Mouse (Mus musculus): ENCODE data around the gene Il12rb2. TPM values are rescaled to one million over a fixed set of nuclear protein-coding genes. Genes with fewer than 3 reads are reported as not detected.

Il12rb2 gene
- total RNA-seq, 1 experiment = 0.58 TPM

GRCm38 (mm10) chr6:67266159-67266657, 109.8 kb downstream of the Il12rb2 start:
- H3K27ac ChIP-seq (ENCODE audit: insufficient read depth, low read depth, low read length, poor library complexity, severe bottlenecking) = peak overlapping the region; percentile 95
- H3K9me3 ChIP-seq (ENCODE audit: control insufficient read depth, insufficient read depth, low read depth, low read length) = no peaks in the 10 kb centered on the region
- in situ Hi-C loops (cut with MboI; ENCODE audit: low sequenced_read_pairs in 2 of 2, unreplicated experiment in 2 of 2) = no loop called here
- no peak for TF ChIP-seq ZC3H11A (IDR thresholded peaks at IDR 0.05; ENCODE audit: borderline replicate concordance, low read depth, low read length)
- no peak for TF ChIP-seq MAFK (IDR thresholded peaks at IDR 0.05; ENCODE audit: insufficient read depth, low read depth, low read length)
- TF ChIP-seq ZNF384 (IDR thresholded peaks at IDR 0.05; ENCODE audit: low read depth, low read length) = 0 out of 2 replicates have a peak, but pooled peaks have one; percentile 1
- TF ChIP-seq HCFC1 (IDR thresholded peaks at IDR 0.05; ENCODE audit: borderline replicate concordance, insufficient read depth, low read length) = no peak
- 0 out of 2 replicates have a peak, but pooled peaks have one; percentile 7 for TF ChIP-seq CHD2 (IDR thresholded peaks at IDR 0.05; ENCODE audit: low read depth, low read length)
- H3K4me1 ChIP-seq (ENCODE audit: control insufficient read depth in 2 of 2, insufficient read depth in 2 of 2, low read length in 2 of 2, poor library complexity in 1 of 2) = no peaks in the 10 kb centered on the region; a peak in 1 of 4 replicates
- H3K9ac ChIP-seq (ENCODE audit: insufficient read depth, low read depth, low read length, poor library complexity, severe bottlenecking) = peak overlapping the region; percentile 80
- H3K4me3 ChIP-seq (ENCODE audit: insufficient read depth in 1 of 2, low read depth in 1 of 2, low read length in 2 of 2, poor library complexity in 1 of 2, severe bottlenecking in 1 of 2) = peak overlapping the region; percentile 74 to 79
- DNase-seq (ENCODE audit: low read depth, low spot score) = no peak
- H3K36me3 ChIP-seq (ENCODE audit: control insufficient read depth, insufficient read depth, low read length, poor library complexity, severe bottlenecking) = peaks cover 8% of the 10 kb centered on the region

DNA sequence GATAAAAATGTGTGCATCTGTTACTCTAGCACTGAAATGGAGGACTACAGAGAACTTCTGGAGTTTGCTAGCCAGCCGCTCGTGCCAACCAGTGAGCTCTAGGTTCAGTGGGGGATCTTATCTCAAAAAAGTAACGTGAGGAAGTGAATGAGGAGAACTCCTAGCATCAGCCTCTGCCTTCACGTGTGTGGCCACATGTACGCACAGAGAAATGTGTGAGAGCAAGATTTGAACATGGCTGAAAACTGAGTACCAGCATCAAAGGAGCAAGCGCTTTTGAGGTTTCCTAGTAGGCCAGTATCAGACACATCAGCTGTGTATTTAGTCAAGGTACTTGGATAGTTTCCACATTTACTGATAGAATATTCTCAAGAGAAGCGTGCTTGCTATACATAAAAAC, 111.1 kb downstream of the Il12rb2 start:
- DNase-seq (ENCODE audit: low read depth, low spot score) = no peak
- no peak for TF ChIP-seq HCFC1 (IDR thresholded peaks at IDR 0.05; ENCODE audit: borderline replicate concordance, insufficient read depth, low read length)
- TF ChIP-seq ZC3H11A (IDR thresholded peaks at IDR 0.05; ENCODE audit: borderline replicate concordance, low read depth, low read length) = no peak
- TF ChIP-seq ZNF384 (IDR thresholded peaks at IDR 0.05; ENCODE audit: low read depth, low read length) = no peak
- no peak for TF ChIP-seq CHD2 (IDR thresholded peaks at IDR 0.05; ENCODE audit: low read depth, low read length)
- TF ChIP-seq MAFK (IDR thresholded peaks at IDR 0.05; ENCODE audit: insufficient read depth, low read depth, low read length) = no peak
- in situ Hi-C loops (cut with MboI; ENCODE audit: low sequenced_read_pairs in 2 of 2, unreplicated experiment in 2 of 2) = no loop called here

DNA sequence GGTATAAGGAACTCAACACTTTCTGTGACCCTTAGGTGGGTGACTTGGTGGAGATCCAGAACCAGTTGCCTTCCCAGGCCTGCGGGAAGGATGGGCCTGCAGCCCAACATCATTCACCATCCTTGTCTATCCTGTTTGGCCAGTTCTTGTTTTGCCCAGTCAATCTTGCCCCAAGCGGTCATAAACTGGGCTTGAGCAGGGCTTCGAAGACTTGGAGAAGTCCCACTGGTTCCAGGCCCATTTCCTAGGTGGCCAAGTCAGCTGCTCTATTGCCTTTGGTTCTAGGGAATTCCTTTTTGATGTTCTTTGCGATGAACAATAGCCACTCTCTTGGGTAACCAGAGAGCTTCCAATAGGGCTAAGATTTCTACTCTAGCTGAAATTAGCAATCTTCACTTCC, 124.9 kb downstream of the Il12rb2 start:
- Histone ChIP-seq H3K9me3 (ENCODE audit: control insufficient read depth, insufficient read depth, low read depth, low read length) (no peaks in the 10 kb centered on the region), H3K4me3 (ENCODE audit: insufficient read depth in 1 of 2, low read depth in 1 of 2, low read length in 2 of 2, poor library complexity in 1 of 2, severe bottlenecking in 1 of 2) (no peak overlapping the region), H3K27ac (ENCODE audit: insufficient read depth, low read depth, low read length, poor library complexity, severe bottlenecking) (no peak overlapping the region), H3K4me1 (ENCODE audit: control insufficient read depth in 2 of 2, insufficient read depth in 2 of 2, low read length in 2 of 2, poor library complexity in 1 of 2) (peaks cover 4 to 5% of the 10 kb centered on the region in 2 experiments; a peak in 1 of 4 replicates), H3K9ac (ENCODE audit: insufficient read depth, low read depth, low read length, poor library complexity, severe bottlenecking) (no peak overlapping the region), H3K36me3 (ENCODE audit: control insufficient read depth, insufficient read depth, low read length, poor library complexity, severe bottlenecking) (peaks cover 6% of the 10 kb centered on the region)
- in situ Hi-C loops (cut with MboI; ENCODE audit: low sequenced_read_pairs in 2 of 2, unreplicated experiment in 2 of 2) = no loop called here
- DNase-seq (ENCODE audit: low read depth, low spot score) = no peak
- TF ChIP-seq HCFC1 (IDR thresholded peaks at IDR 0.05; ENCODE audit: borderline replicate concordance, insufficient read depth, low read length) (no peak), ZNF384 (IDR thresholded peaks at IDR 0.05; ENCODE audit: low read depth, low read length) (no peak), MAFK (IDR thresholded peaks at IDR 0.05; ENCODE audit: insufficient read depth, low read depth, low read length) (no peak), CHD2 (IDR thresholded peaks at IDR 0.05; ENCODE audit: low read depth, low read length) (no peak), ZC3H11A (IDR thresholded peaks at IDR 0.05; ENCODE audit: borderline replicate concordance, low read depth, low read length) (no peak)

More for the DNA sequence above, 111.1 kb downstream of the Il12rb2 start:
- H3K9me3 ChIP-seq (ENCODE audit: control insufficient read depth, insufficient read depth, low read depth, low read length) = no peaks in the 10 kb centered on the region
- peaks cover 8% of the 10 kb centered on the region for H3K36me3 ChIP-seq (ENCODE audit: control insufficient read depth, insufficient read depth, low read length, poor library complexity, severe bottlenecking)
- no peaks in the 10 kb centered on the region for H3K4me1 ChIP-seq (ENCODE audit: control insufficient read depth in 2 of 2, insufficient read depth in 2 of 2, low read length in 2 of 2, poor library complexity in 1 of 2)
- no peak overlapping the region for H3K4me3 ChIP-seq (ENCODE audit: insufficient read depth in 1 of 2, low read depth in 1 of 2, low read length in 2 of 2, poor library complexity in 1 of 2, severe bottlenecking in 1 of 2)
- no peak overlapping the region for H3K27ac ChIP-seq (ENCODE audit: insufficient read depth, low read depth, low read length, poor library complexity, severe bottlenecking)
- no peak overlapping the region for H3K9ac ChIP-seq (ENCODE audit: insufficient read depth, low read depth, low read length, poor library complexity, severe bottlenecking)

- Histone ChIP-seq H3K9ac (ENCODE audit: insufficient read depth, low read depth, low read length, poor library complexity, severe bottlenecking) (no peak overlapping the region; the same call in 1 of the 2 replicates), H3K27ac (ENCODE audit: insufficient read depth, low read depth, low read length, poor library complexity, severe bottlenecking) (no peak overlapping the region), H3K4me3 (ENCODE audit: insufficient read depth in 1 of 2, low read depth in 1 of 2, low read length in 2 of 2, poor library complexity in 1 of 2, severe bottlenecking in 1 of 2) (no peak overlapping the region), H3K9me3 (ENCODE audit: control insufficient read depth, insufficient read depth, low read depth, low read length) (no peaks in the 10 kb centered on the region), H3K4me1 (ENCODE audit: control insufficient read depth in 2 of 2, insufficient read depth in 2 of 2, low read length in 2 of 2, poor library complexity in 1 of 2) (peaks cover 10 to 11% of the 10 kb centered on the region in 2 experiments; a peak in 2 of 4 replicates), H3K36me3 (ENCODE audit: control insufficient read depth, insufficient read depth, low read length, poor library complexity, severe bottlenecking) (peaks cover 2% of the 10 kb centered on the region; the same call in 1 of the 2 replicates)
- no peak for DNase-seq (ENCODE audit: low read depth, low spot score)
- in situ Hi-C loops (cut with MboI; ENCODE audit: low sequenced_read_pairs in 2 of 2, unreplicated experiment in 2 of 2) = no loop called here
- TF ChIP-seq ZNF384 (IDR thresholded peaks at IDR 0.05; ENCODE audit: low read depth, low read length) (no peak), ZC3H11A (IDR thresholded peaks at IDR 0.05; ENCODE audit: borderline replicate concordance, low read depth, low read length) (no peak), CHD2 (IDR thresholded peaks at IDR 0.05; ENCODE audit: low read depth, low read length) (no peak), MAFK (IDR thresholded peaks at IDR 0.05; ENCODE audit: insufficient read depth, low read depth, low read length) (no peak), HCFC1 (IDR thresholded peaks at IDR 0.05; ENCODE audit: borderline replicate concordance, insufficient read depth, low read length) (no peak)
These were observed 131.5 kb downstream of the Il12rb2 start for GRCm38 (mm10) chr6:67244451-67244850.
